Mouse (Mus musculus): ENCODE measurements around the gene Coro7. TPM values are rescaled to one million over a fixed set of nuclear protein-coding genes. Genes with fewer than 3 reads are reported as not detected.

The Coro7 gene
- polyA plus RNA-seq (2014; fragmentation: Nextera tagmentation; extraction: Ambion mirVana), result 12.2 and 12.8 TPM in 2 replicates

DNA sequence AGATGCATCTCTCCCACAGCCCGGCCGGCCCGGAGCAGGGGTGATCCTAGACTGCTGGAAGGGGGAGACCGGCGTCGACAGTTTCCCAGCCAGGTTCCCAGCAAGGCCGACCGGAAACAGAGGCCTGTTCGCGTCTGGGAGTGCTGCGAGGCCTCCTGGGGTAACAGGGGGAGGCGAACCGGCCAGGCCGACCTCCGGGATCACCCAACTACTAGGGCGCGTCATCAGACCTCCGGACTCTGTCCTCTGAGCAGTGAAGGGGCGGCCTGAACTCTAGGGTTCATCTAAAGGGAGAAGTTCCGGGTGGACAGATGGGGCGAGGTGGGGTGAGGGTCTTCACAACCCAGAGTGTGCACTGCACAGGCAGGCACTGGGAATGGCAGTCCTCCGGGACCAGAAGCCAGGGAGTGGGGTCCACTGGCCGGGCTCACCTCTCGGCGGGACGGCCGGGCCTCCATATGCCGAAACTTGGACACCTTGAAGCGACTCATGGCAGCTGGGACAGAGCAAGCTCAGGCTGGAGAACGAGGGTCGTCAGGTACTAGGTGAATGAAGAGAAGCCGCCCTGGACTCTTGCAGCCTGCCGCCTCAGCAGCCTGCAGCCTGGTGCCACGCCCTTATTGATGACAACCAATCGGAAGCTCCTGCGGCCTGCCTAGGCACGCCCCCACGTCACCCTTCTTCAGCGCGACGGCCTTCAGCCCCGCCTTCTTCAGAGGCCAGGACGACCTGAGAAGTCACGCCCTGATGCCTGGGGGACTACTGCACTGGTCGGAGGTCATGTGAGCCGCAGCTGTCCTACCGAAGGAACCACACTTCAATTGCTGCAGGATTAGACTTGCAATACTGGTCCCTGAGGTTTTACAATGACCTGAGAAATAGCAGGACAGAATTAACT, at the start of gene Coro7:
TSS of gene Coro7 (minus strand) at position 657 of the 898 bp plus-strand sequence.
- Histone ChIP-seq H3K9ac (replicated peaks; ENCODE audit: low read length) (peak within 1 kb of the TSS; percentile 69), H3K4me2 (ENCODE audit: low read depth, low read length) (peak within 1 kb of the TSS; percentile 90), H3K4me3 (ENCODE audit: low read depth, low read length) (peak within 1 kb of the TSS; percentile 65), H3K9me3 (replicated peaks; ENCODE audit: control insufficient read depth, low read length) (no peaks in the 10 kb centered on the region), H3K36me3 (replicated peaks; ENCODE audit: control insufficient read depth, insufficient read depth, low read depth, low read length) (no peaks in the 10 kb centered on the region), H3K27ac (replicated peaks; ENCODE audit: low read depth, low read length) (no peak within 1 kb of the TSS), H3K27me3 (ENCODE audit: control insufficient read depth, insufficient read depth, low read length) (no peaks in the 10 kb centered on the region), H3K4me1 (ENCODE audit: control insufficient read depth, insufficient read depth, low read length) (no peaks in the 10 kb centered on the region; the same call in none of the 2 replicates)
- ATAC-seq (replicated peaks; ENCODE audit: insufficient number of reproducible peaks, low FRiP score, low TSS enrichment, low read depth) (peak; percentile 86), DNase-seq (ENCODE audit: low spot score) (peak; percentile 94)
- under 1% methylated on average over 47 of the region's 47 CpGs for whole genome bisulfite sequencing

DNA sequence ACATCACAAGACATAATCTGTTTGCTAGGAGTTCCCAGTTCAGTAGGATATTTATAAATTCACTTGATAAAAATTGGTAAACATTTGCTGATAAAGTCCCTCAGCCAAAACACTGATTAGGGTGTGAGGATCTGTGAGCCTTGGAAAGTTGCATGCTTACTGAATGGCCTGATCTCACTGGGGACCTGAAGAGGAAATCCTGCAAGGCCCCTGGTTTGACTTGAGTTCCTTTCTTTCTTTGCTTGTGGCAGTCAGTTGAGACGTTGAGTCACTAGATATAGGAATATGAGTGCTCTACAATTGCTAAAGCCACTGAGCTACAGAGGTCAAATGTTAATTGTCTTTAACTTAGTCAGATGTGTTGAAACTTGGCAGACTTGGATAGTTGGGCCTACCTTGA, 48.4 kb upstream of the Coro7 start:
- Histone ChIP-seq H3K36me3 (replicated peaks; ENCODE audit: control insufficient read depth, insufficient read depth, low read depth, low read length) (no peaks in the 10 kb centered on the region), H3K27ac (replicated peaks; ENCODE audit: low read depth, low read length) (no peak overlapping the region), H3K4me1 (ENCODE audit: control insufficient read depth, insufficient read depth, low read length) (no peaks in the 10 kb centered on the region), H3K9me3 (replicated peaks; ENCODE audit: control insufficient read depth, low read length) (no peaks in the 10 kb centered on the region), H3K27me3 (ENCODE audit: control insufficient read depth, insufficient read depth, low read length) (no peaks in the 10 kb centered on the region), H3K9ac (replicated peaks; ENCODE audit: low read length) (no peak overlapping the region), H3K4me2 (ENCODE audit: low read depth, low read length) (peak overlapping the region; percentile 4; the same call in 1 of the 2 replicates), H3K4me3 (ENCODE audit: low read depth, low read length) (no peak overlapping the region)
- ATAC-seq (replicated peaks; ENCODE audit: insufficient number of reproducible peaks, low FRiP score, low TSS enrichment, low read depth), result no peak
- 33% methylated on average over 1 of the region's 1 CpGs for WGBS
- no peak for DNase-seq (ENCODE audit: low spot score)

DNA sequence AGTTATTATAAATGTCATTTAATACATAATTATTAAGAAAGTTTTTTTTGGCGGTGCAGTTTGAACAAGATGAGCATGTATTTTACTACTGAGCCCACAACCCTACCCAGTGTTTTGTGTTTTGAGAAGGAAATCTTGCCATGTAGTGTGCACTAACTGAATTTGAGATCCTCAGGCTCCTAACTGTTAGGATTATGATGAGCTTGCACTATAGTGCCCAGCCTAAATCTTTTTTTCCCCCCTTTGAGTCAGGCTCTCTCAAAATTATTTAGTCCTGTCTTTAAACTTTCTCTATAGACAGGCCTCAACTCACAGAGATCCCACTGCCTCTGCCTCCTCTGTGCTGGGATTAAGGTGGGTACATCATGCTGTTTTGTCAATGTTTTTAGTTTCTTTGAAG, 47.9 kb upstream of the Coro7 start:
- Histone ChIP-seq H3K27ac (replicated peaks; ENCODE audit: low read depth, low read length) (no peak overlapping the region), H3K9ac (replicated peaks; ENCODE audit: low read length) (no peak overlapping the region), H3K27me3 (ENCODE audit: control insufficient read depth, insufficient read depth, low read length) (no peaks in the 10 kb centered on the region), H3K4me1 (ENCODE audit: control insufficient read depth, insufficient read depth, low read length) (no peaks in the 10 kb centered on the region), H3K4me3 (ENCODE audit: low read depth, low read length) (peak overlapping the region; percentile 57; the same call in 1 of the 2 replicates), H3K4me2 (ENCODE audit: low read depth, low read length) (0 out of 2 replicates have a peak overlapping the region, but pooled peaks have one; percentile 4), H3K9me3 (replicated peaks; ENCODE audit: control insufficient read depth, low read length) (no peaks in the 10 kb centered on the region), H3K36me3 (replicated peaks; ENCODE audit: control insufficient read depth, insufficient read depth, low read depth, low read length) (no peaks in the 10 kb centered on the region)
- WGBS, result 91% methylated on average over 1 of the region's 1 CpGs
- DNase-seq (ENCODE audit: low spot score) (no peak), ATAC-seq (replicated peaks; ENCODE audit: insufficient number of reproducible peaks, low FRiP score, low TSS enrichment, low read depth) (no peak)

DNA sequence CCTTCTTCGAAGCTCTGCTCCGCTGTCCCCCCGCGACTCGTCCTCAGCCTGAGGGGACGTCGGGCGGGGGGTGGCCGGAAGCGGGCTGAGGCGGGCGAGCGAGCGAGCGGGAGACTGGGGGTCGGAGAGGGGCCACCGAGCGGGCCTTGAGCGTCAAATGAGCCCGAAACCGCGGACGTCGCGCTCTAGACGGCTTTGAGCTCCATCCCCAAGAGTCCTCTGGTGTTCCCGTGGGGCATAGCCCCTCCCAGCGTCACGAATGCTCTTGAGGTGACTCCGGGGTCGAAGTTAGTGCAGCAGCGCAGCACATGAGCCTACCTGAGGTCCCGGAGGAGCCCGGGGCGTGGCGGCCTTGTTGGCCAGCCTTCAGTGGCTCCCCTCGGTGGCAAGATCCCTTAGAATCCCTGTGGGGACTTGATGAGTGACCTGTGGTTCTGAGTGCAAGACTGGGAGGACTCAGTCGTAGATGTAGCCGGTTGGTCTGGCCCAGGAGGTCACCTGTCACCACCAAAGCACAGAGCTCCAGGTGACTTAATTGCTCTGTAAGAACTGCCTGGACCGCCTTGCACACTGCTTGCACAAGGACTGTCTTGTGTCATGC, 47.1 kb upstream of the Coro7 start:
- peak; percentile 36; the same call in 1 of the 2 replicates for ATAC-seq (replicated peaks; ENCODE audit: insufficient number of reproducible peaks, low FRiP score, low TSS enrichment, low read depth)
- H3K36me3 ChIP-seq (replicated peaks; ENCODE audit: control insufficient read depth, insufficient read depth, low read depth, low read length), result no peaks in the 10 kb centered on the region

DNA sequence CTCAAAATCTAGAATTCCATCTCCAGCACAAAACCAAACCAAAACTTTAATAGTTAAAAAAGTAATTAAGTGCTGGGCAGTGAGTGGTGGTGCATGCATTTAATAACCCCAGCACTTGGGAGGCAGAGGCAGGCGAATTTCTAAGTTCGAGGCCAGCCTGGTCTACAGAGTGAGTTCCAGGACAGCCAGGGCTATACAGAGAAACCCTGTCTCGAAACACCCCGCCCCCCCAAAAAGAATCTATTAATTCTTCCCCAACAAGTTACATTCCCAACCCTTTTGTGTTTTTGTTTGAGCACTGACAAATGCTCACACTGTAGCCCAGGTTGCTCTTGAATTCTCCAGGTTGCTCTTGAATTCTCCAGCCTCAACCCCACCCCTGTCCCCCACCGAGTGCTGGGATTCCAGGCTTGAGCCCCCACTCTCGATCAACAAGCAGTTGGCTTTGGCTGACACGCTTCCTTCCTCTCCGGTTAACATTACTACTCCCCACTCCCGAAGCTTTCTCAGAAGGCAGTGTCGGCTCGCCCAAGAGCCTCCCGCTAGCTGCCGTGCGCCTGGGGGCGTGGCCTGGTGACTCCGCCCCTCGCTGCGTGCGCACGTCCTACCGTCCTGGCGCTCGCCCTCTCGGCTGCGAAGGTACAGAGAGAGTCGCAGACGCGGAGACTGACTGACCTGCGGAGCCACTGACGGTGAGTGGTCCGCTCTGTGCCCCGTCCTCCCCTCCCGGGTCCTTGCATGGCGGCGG, 46.4 kb upstream of the Coro7 start, which contains the start of gene Hmox2:
TSS of gene Hmox2 (plus strand) at position 582 of the 748 bp plus-strand sequence.
- ATAC-seq (replicated peaks; ENCODE audit: insufficient number of reproducible peaks, low FRiP score, low TSS enrichment, low read depth), result peak; percentile 90
- H3K9ac ChIP-seq (replicated peaks; ENCODE audit: low read length), result peak within 1 kb of the TSS; percentile 82
- DNase-seq (ENCODE audit: low spot score), result peak; percentile 94
- peak within 1 kb of the TSS; percentile 84 for H3K4me2 ChIP-seq (ENCODE audit: low read depth, low read length)
- H3K4me1 ChIP-seq (ENCODE audit: control insufficient read depth, insufficient read depth, low read length), result no peaks in the 10 kb centered on the region
- H3K27me3 ChIP-seq (ENCODE audit: control insufficient read depth, insufficient read depth, low read length), result no peaks in the 10 kb centered on the region
- no peaks in the 10 kb centered on the region for H3K9me3 ChIP-seq (replicated peaks; ENCODE audit: control insufficient read depth, low read length)
- H3K4me3 ChIP-seq (ENCODE audit: low read depth, low read length), result peak within 1 kb of the TSS; percentile 57
- 5% methylated on average over 35 of the region's 35 CpGs for WGBS
- peak within 1 kb of the TSS; percentile 56 for H3K27ac ChIP-seq (replicated peaks; ENCODE audit: low read depth, low read length)
- H3K36me3 ChIP-seq (replicated peaks; ENCODE audit: control insufficient read depth, insufficient read depth, low read depth, low read length), result no peaks in the 10 kb centered on the region

More for the DNA sequence above, 47.1 kb upstream of the Coro7 start:
- under 1% methylated on average over 40 of the region's 40 CpGs for WGBS
- Histone ChIP-seq H3K9me3 (replicated peaks; ENCODE audit: control insufficient read depth, low read length) (no peaks in the 10 kb centered on the region), H3K4me1 (ENCODE audit: control insufficient read depth, insufficient read depth, low read length) (no peaks in the 10 kb centered on the region), H3K4me3 (ENCODE audit: low read depth, low read length) (peak overlapping the region; percentile 57), H3K27me3 (ENCODE audit: control insufficient read depth, insufficient read depth, low read length) (no peaks in the 10 kb centered on the region), H3K9ac (replicated peaks; ENCODE audit: low read length) (peak overlapping the region; percentile 82), H3K27ac (replicated peaks; ENCODE audit: low read depth, low read length) (peak overlapping the region; percentile 56), H3K4me2 (ENCODE audit: low read depth, low read length) (peak overlapping the region; percentile 84)
- no peak for DNase-seq (ENCODE audit: low spot score)

DNA sequence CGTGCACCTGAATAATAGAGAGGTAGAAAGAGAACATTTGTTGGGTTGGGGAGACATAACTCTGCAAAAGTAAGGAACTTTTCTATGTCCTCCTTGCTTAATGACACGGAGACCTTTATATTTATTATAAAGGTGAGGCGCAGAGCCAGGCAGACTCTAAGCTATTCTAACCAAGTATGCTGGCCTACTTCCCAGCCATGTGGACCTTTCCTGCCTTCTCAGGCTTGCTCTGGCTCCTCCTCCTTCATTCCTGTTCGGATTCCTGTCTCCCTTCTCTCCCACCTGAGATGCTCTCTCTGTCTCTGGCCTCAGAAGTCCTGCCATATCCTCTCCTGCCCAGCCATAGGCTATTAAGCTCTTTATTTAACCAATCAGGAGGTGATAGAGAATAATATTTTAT, 45.7 kb upstream of the Coro7 start:
- Histone ChIP-seq H3K36me3 (replicated peaks; ENCODE audit: control insufficient read depth, insufficient read depth, low read depth, low read length) (no peaks in the 10 kb centered on the region), H3K9me3 (replicated peaks; ENCODE audit: control insufficient read depth, low read length) (no peaks in the 10 kb centered on the region), H3K9ac (replicated peaks; ENCODE audit: low read length) (no peak overlapping the region), H3K27ac (replicated peaks; ENCODE audit: low read depth, low read length) (no peak overlapping the region), H3K27me3 (ENCODE audit: control insufficient read depth, insufficient read depth, low read length) (no peaks in the 10 kb centered on the region), H3K4me3 (ENCODE audit: low read depth, low read length) (no peak overlapping the region), H3K4me1 (ENCODE audit: control insufficient read depth, insufficient read depth, low read length) (no peaks in the 10 kb centered on the region), H3K4me2 (ENCODE audit: low read depth, low read length) (no peak overlapping the region)
- ATAC-seq (replicated peaks; ENCODE audit: insufficient number of reproducible peaks, low FRiP score, low TSS enrichment, low read depth) (no peak), DNase-seq (ENCODE audit: low spot score) (no peak)
- 75% methylated on average over 4 of the region's 4 CpGs for WGBS

DNA sequence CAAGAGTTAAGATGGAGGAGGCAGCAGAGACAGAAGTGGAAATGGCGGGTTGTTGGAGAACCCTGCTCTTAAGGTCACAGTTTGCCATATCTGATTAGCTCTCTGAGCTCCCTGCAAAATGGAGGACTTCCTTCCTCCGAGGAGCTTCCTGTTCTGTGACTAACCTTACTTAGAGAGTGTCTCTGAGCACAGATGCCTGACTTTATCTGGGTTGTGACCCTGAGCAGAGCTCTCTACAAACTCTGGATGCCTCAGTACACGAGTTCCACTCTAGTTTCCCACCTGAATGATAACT, 43.3 kb upstream of the Coro7 start:
- no peak for ATAC-seq (replicated peaks; ENCODE audit: insufficient number of reproducible peaks, low FRiP score, low TSS enrichment, low read depth)
- Histone ChIP-seq H3K36me3 (replicated peaks; ENCODE audit: control insufficient read depth, insufficient read depth, low read depth, low read length) (no peaks in the 10 kb centered on the region), H3K9ac (replicated peaks; ENCODE audit: low read length) (no peak overlapping the region), H3K4me1 (ENCODE audit: control insufficient read depth, insufficient read depth, low read length) (no peaks in the 10 kb centered on the region), H3K4me2 (ENCODE audit: low read depth, low read length) (no peak overlapping the region), H3K27me3 (ENCODE audit: control insufficient read depth, insufficient read depth, low read length) (no peaks in the 10 kb centered on the region), H3K9me3 (replicated peaks; ENCODE audit: control insufficient read depth, low read length) (no peaks in the 10 kb centered on the region), H3K27ac (replicated peaks; ENCODE audit: low read depth, low read length) (no peak overlapping the region), H3K4me3 (ENCODE audit: low read depth, low read length) (no peak overlapping the region)
- 66% methylated on average over 3 of the region's 3 CpGs for WGBS
- DNase-seq (ENCODE audit: low spot score), result no peak

Data from embryonic facial prominence, embryonic 11.5 days (tissue).